Mouse (Mus musculus) layer of hippocampus, adult 9-10 months (tissue): ENCODE results near the gene Gbx2.

Source experiments
- DNase-seq: peaks from one replicate; pipeline ENCODE4 v3.0.0; 2022; ENCODE audit warnings: low spot score

Gbx2 gene

GRCm38 (mm10) chr1:89935493-89936348 is 4.7 kb upstream of the Gbx2 start:
- no peak for DNase-seq

- DNase-seq, result no peak
Measured at GRCm38 (mm10) chr1:89934316-89935260, 3.6 kb upstream of the Gbx2 start.

- DNase-seq, result no peak
Measured at GRCm38 (mm10) chr1:89933786-89934185, 2.8 kb upstream of the Gbx2 start.

- DNase-seq, result no peak
Measured at GRCm38 (mm10) chr1:89933028-89933427, 2.0 kb upstream of the Gbx2 start.

- no peak for DNase-seq
Measured at GRCm38 (mm10) chr1:89932616-89933015, 1.6 kb upstream of the Gbx2 start.

GRCm38 (mm10) chr1:89932021-89932423 is 1.0 kb upstream of the Gbx2 start:
- no peak for DNase-seq

- no peak for DNase-seq
Measured at GRCm38 (mm10) chr1:89930551-89930950, 428 bp downstream of the Gbx2 start.

GRCm38 (mm10) chr1:89929721-89930505 is 1.1 kb downstream of the Gbx2 start:
- no peak for DNase-seq

- no peak for DNase-seq
Measured at GRCm38 (mm10) chr1:89929181-89929580, 1.8 kb downstream of the Gbx2 start.

- DNase-seq, result no peak
Measured at GRCm38 (mm10) chr1:89928676-89929075, 2.3 kb downstream of the Gbx2 start.

- no peak for DNase-seq
Measured at GRCm38 (mm10) chr1:89927061-89927661, 3.8 kb downstream of the Gbx2 start.

GRCm38 (mm10) chr1:89926583-89927060 is 4.4 kb downstream of the Gbx2 start:
- DNase-seq, result no peak

GRCm38 (mm10) chr1:89925501-89926190 is 5.3 kb downstream of the Gbx2 start:
- no peak for DNase-seq

- DNase-seq, result no peak
Measured at GRCm38 (mm10) chr1:89923642-89924020, 7.3 kb downstream of the Gbx2 start.

- no peak for DNase-seq
Measured at GRCm38 (mm10) chr1:89922883-89923641, 7.9 kb downstream of the Gbx2 start.

GRCm38 (mm10) chr1:89922282-89922681 is 8.7 kb downstream of the Gbx2 start:
- DNase-seq, result no peak

- DNase-seq, result no peak
Measured at GRCm38 (mm10) chr1:89921806-89922205, 9.2 kb downstream of the Gbx2 start.

- DNase-seq, result no peak
Measured at GRCm38 (mm10) chr1:89919206-89919605, 11.8 kb downstream of the Gbx2 start.

GRCm38 (mm10) chr1:89918111-89918510 is 12.9 kb downstream of the Gbx2 start:
- no peak for DNase-seq

GRCm38 (mm10) chr1:89913611-89914010 is 17.4 kb downstream of the Gbx2 start:
- no peak for DNase-seq
